17 mouse cellular contexts compared by ENCODE assay signal in genomic region chr11:62213384-62213989, GRCm38 (mm10). TPM values are rescaled to one million over a fixed set of nuclear protein-coding genes. Genes with fewer than 3 reads are reported as not detected.
DNase-seq lines count a peak whose midpoint lies in the region; ATAC-seq and TF ChIP-seq lines count a peak whose summit lies in the region.
"Had no signal": no experiment of that assay in that cellular context is flagged by ENCODE, and none has a peak within 500 bp of the region (broad histone marks: within the 10 kb centered on the region; RNA-seq: fewer than 3 reads in every experiment).

No protein-coding gene starts in this region.

- 47% methylated on average over 12 of the region's 12 CpGs for WGBS in cerebellum, adult 2 months
- WGBS in liver, embryonic 16.5 days (ENCODE audit: insufficient replicate concordance), result 78% methylated on average over 12 of the region's 12 CpGs
- WGBS in small intestine, adult 2 months, result 49% methylated on average over 12 of the region's 12 CpGs

- H3K9me3 ChIP-seq in liver, embryonic 16.5 days (replicated peaks; ENCODE audit: control insufficient read depth, low read length), result no peaks in the 10 kb centered on the region
- H3K9me3 ChIP-seq: hindbrain, embryonic 15.5 days; midbrain, embryonic 12.5 days; stomach, embryonic 15.5 days had no signal

- intact Hi-C loops in left cerebral cortex, postnatal 36 days (cut with DNase I), result no loop called here

- H3K27me3 ChIP-seq in cerebellum, adult 2 months (ENCODE audit: control insufficient read depth, insufficient read depth, low read length), result no peaks in the 10 kb centered on the region
- H3K27me3 ChIP-seq in liver, embryonic 16.5 days (ENCODE audit: control insufficient read depth, insufficient read depth, low read depth, low read length), result no peaks in the 10 kb centered on the region
- H3K27me3 ChIP-seq in small intestine, adult 2 months (ENCODE audit: control insufficient read depth, insufficient read depth, low read length), result no peaks in the 10 kb centered on the region
- H3K27me3 ChIP-seq: hindbrain, embryonic 15.5 days; midbrain, embryonic 12.5 days; stomach, embryonic 15.5 days had no signal

- ATAC-seq in liver, embryonic 16.5 days (ENCODE audit: low read depth), result peak; percentile 41
- ATAC-seq: forebrain, embryonic 16.5 days had no signal

- no peak for TF ChIP-seq CTCF in cerebellum, adult 2 months (IDR thresholded peaks at IDR 0.05; ENCODE audit: borderline replicate concordance, insufficient read depth, low read depth, low read length)
- no peak for TF ChIP-seq CTCF in small intestine, adult 2 months (IDR thresholded peaks at IDR 0.05; ENCODE audit: extremely low read depth, insufficient read length, insufficient replicate concordance, low read depth, low read length)

- no peak overlapping the region; the same call in 1 of the 2 replicates for H3K27ac ChIP-seq in cerebellum, adult 2 months (ENCODE audit: insufficient read depth, low read length)
- H3K27ac ChIP-seq in liver, embryonic 16.5 days (ENCODE audit: low read length), result no peak overlapping the region
- peak overlapping the region; percentile 94 for H3K27ac ChIP-seq in small intestine, adult 2 months (ENCODE audit: insufficient read depth, low read depth, low read length)
- H3K27ac ChIP-seq: hindbrain, embryonic 15.5 days; midbrain, embryonic 12.5 days; stomach, embryonic 15.5 days had no signal

- H3K36me3 ChIP-seq in liver, embryonic 16.5 days (ENCODE audit: control insufficient read depth, insufficient read depth), result no peaks in the 10 kb centered on the region
- 0 out of 2 replicates have a peak, but pooled peaks cover 3% of the 10 kb centered on the region for H3K36me3 ChIP-seq in small intestine, adult 2 months (ENCODE audit: control insufficient read depth, insufficient read depth, low read length)
- H3K36me3 ChIP-seq: hindbrain, embryonic 15.5 days; midbrain, embryonic 12.5 days; stomach, embryonic 15.5 days had no signal

- H3K4me1 ChIP-seq in cerebellum, adult 2 months (ENCODE audit: control insufficient read depth, insufficient read depth, low read length), result peaks cover 6% of the 10 kb centered on the region
- no peaks in the 10 kb centered on the region; the same call in 1 of the 2 replicates for H3K4me1 ChIP-seq in liver, embryonic 16.5 days (ENCODE audit: control insufficient read depth, low read depth, low read length)
- H3K4me1 ChIP-seq in small intestine, adult 2 months (ENCODE audit: control insufficient read depth, insufficient read depth, insufficient read length, low read length), result peaks cover 26% of the 10 kb centered on the region; the same call in 1 of the 2 replicates
- H3K4me1 ChIP-seq: hindbrain, embryonic 15.5 days; midbrain, embryonic 12.5 days; stomach, embryonic 15.5 days had no signal

- DNase-seq in cerebellum, adult 2 months, result peak; percentile 39 to 58
- DNase-seq in cerebellum, postnatal 14 days, result no peak
- no peak for DNase-seq in liver
- peak; percentile 40 to 50 for DNase-seq in cerebellum, postnatal 25 days
- no peak for DNase-seq in left cerebral cortex, postnatal 36 days (ENCODE audit: low spot score in 2 of 2)
- DNase-seq: adrenal gland, postnatal 36 days; heart, postnatal 14 days; kidney, postnatal 14 days; lung, embryonic 14.5 days; right cerebral cortex, adult 18-20 months; spleen, adult 18-20 months had no signal

- H3K4me3 ChIP-seq in cerebellum, adult 2 months (replicated peaks; ENCODE audit: insufficient read depth, low read depth, low read length), result no peak overlapping the region
- H3K4me3 ChIP-seq in liver, embryonic 16.5 days (ENCODE audit: low read depth, low read length), result no peak overlapping the region
- H3K4me3 ChIP-seq in small intestine, adult 2 months (ENCODE audit: low read depth, low read length), result no peak overlapping the region
- H3K4me3 ChIP-seq: hindbrain, embryonic 15.5 days; midbrain, embryonic 12.5 days; stomach, embryonic 15.5 days had no signal

- TF ChIP-seq POLR2A in cerebellum, adult 2 months (IDR thresholded peaks at IDR 0.05; ENCODE audit: borderline replicate concordance, insufficient read depth, low read length), result no peak
- no peak for TF ChIP-seq POLR2A in small intestine, adult 2 months (IDR thresholded peaks at IDR 0.05; ENCODE audit: low read depth, low read length)

- no peak overlapping the region for H3K9ac ChIP-seq in liver, embryonic 16.5 days (ENCODE audit: low read depth, low read length)
- H3K9ac ChIP-seq: hindbrain, embryonic 15.5 days; lung, embryonic 14.5 days; midbrain, embryonic 12.5 days; stomach, embryonic 15.5 days had no signal

- no peak overlapping the region for H3K4me2 ChIP-seq in liver, embryonic 16.5 days (ENCODE audit: low read depth, low read length)
- H3K4me2 ChIP-seq: hindbrain, embryonic 15.5 days; lung, embryonic 14.5 days; midbrain, embryonic 12.5 days; stomach, embryonic 15.5 days had no signal

RNA-seq across cellular contexts. Expression of gene Adora2b, which starts 35.3 kb away (rescaled TPM):
- 6.4 and 7.7 TPM in 2 replicates for polyA plus RNA-seq in cerebellum, adult 2 months (2012; rRNA removed)
- 0.56 and 0.60 TPM in 2 replicates for polyA plus RNA-seq in liver, embryonic 16.5 days (2015; fragmentation: Nextera tagmentation; extraction: Ambion mirVana)
- 16.4 and 36.4 TPM in 2 replicates for polyA plus RNA-seq in small intestine, adult 2 months (2012; rRNA removed)
- 1 to 10 TPM; 6.6 to 7.0 TPM for total RNA-seq in left cerebral cortex, postnatal 36 days (2021)

Comparison
In these comparisons a context has a peak if more than half of its experiments do, and no peak if none do; other contexts are left out.
1. DNase-seq: peak in cerebellum, adult 2 months (2 of 2) and cerebellum, postnatal 25 days (2 of 2); none in cerebellum, postnatal 14 days (0 of 2), liver (single experiment) and left cerebral cortex, postnatal 36 days (0 of 2).